Mouse (Mus musculus) monocyte, adult 5-6 weeks (primary cell): ENCODE results near the gene Tuft1. TPM values are rescaled to one million over a fixed set of nuclear protein-coding genes. Genes with fewer than 3 reads are reported as not detected.

Experiments
- total RNA-seq: library from RNA; stranded (forward); fragments of 200-1000, 200-491, 200-594 nt; gene quantifications from 3 replicates; pipeline ENCODE4 v1.2.3, GENCODE M21; 2017

Gene Tuft1
- total RNA-seq, 1 experiment from 2014 or later: 6.3 TPM

Other genes starting within 250 kb of the Tuft1 start
- gene Tdrkh, start 245.6 kb downstream of the Tuft1 start, total RNA-seq: 1.2 to 4.4 TPM (median 2.8 TPM) in 3 replicates
- gene Mrpl9, start 215.6 kb downstream of the Tuft1 start, total RNA-seq: 54.6 to 77.8 TPM (median 70.4 TPM) in 3 replicates
- gene Oaz3, start 215.0 kb downstream of the Tuft1 start, total RNA-seq: 0.43 TPM in 1 of 3 replicates, not detected in the others
- gene Celf3, start 180.6 kb downstream of the Tuft1 start, total RNA-seq: 0.19 TPM in 1 of 3 replicates, not detected in the others
- gene Riiad1, start 178.5 kb downstream of the Tuft1 start, total RNA-seq: 1.8 to 2.2 TPM in 2 of 3 replicates, not detected in the other
- 28.7 to 47.9 TPM (median 47.5 TPM) in 3 replicates for gene Snx27, start 76.2 kb downstream of the Tuft1 start, total RNA-seq
- not detected in 3 replicates for gene Gm10972, start 15.8 kb downstream of the Tuft1 start, total RNA-seq
- not detected in 3 replicates for gene Selenbp2, start 34.7 kb upstream of the Tuft1 start, total RNA-seq
- gene Cgn, start 127.6 kb upstream of the Tuft1 start, total RNA-seq: 0.32 TPM in 1 of 3 replicates, not detected in the others
- 14.4 to 29.8 TPM (median 15.6 TPM) in 3 replicates for gene Pogz, start 178.7 kb upstream of the Tuft1 start, total RNA-seq
- gene Psmb4, start 228.1 kb upstream of the Tuft1 start, total RNA-seq: 162 to 242 TPM (median 193 TPM) in 3 replicates